Mouse (Mus musculus) layer of hippocampus, adult 18-20 months (tissue): ENCODE measurements around the gene Fam192a. TPM values are rescaled to one million over a fixed set of nuclear protein-coding genes. Genes with fewer than 3 reads are reported as not detected.

Source experiments
- DNase-seq, 2 experiments: peaks; one replicate each; pipeline ENCODE4 v3.0.0; 2022; ENCODE audit warnings: low spot score in 2 of 2
- long read RNA-seq: library from polyadenylated mRNA; stranded (forward); transcript quantifications from one replicate; pipeline ENCODE4 v2.0.0, GENCODE M21; 2021
- total RNA-seq, 2 experiments: library from RNA; stranded (reverse); gene quantifications; 2 replicates each; pipeline ENCODE4 v1.2.3; 2021

The Fam192a gene
- total RNA-seq = 10 to 100 TPM; 37.7 to 46.2 TPM
- long read RNA-seq, transcript Fam192a-201 (8 exons, 2,873 nt) = major isoform, 30 of 48 reads
- long read RNA-seq, partial matches to known transcripts = 10 of 48 reads
- long read RNA-seq, other reads (novel, unspliced or antisense) = 8 of 48 reads

- DNase-seq = peak; percentile 100
Measured at GRCm38 (mm10) chr8:94601607-94602385, at the start of gene Fam192a, which contains the start of gene Rspry1. Fam192a (minus strand) TSS chr8:94601997. Rspry1 (plus strand) TSS chr8:94601937.

- no peak for DNase-seq
Measured at GRCm38 (mm10) chr8:94649496-94649895, 47.7 kb upstream of the Fam192a start.

- DNase-seq = no peak
Measured at GRCm38 (mm10) chr8:94646165-94646564, 44.4 kb upstream of the Fam192a start.

- no peak for DNase-seq
Measured at GRCm38 (mm10) chr8:94645202-94645601, 43.4 kb upstream of the Fam192a start.

GRCm38 (mm10) chr8:94641938-94642337 lies 40.1 kb upstream of the Fam192a start:
- no peak for DNase-seq

- DNase-seq = no peak
Measured at GRCm38 (mm10) chr8:94641183-94641582, 39.4 kb upstream of the Fam192a start.

- no peak for DNase-seq
Measured at GRCm38 (mm10) chr8:94634211-94634610, 32.4 kb upstream of the Fam192a start.

GRCm38 (mm10) chr8:94633564-94634194 lies 31.9 kb upstream of the Fam192a start:
- DNase-seq = no peak

GRCm38 (mm10) chr8:94624885-94625284 lies 23.1 kb upstream of the Fam192a start:
- no peak for DNase-seq

- no peak for DNase-seq
Measured at GRCm38 (mm10) chr8:94607064-94607463, 5.3 kb upstream of the Fam192a start.

GRCm38 (mm10) chr8:94604030-94604429 lies 2.2 kb upstream of the Fam192a start:
- DNase-seq = no peak

- no peak for DNase-seq
Measured at GRCm38 (mm10) chr8:94602471-94603131, 804 bp upstream of the Fam192a start.

- peak in 1 of 2 experiments; percentile 39 for DNase-seq
Measured at GRCm38 (mm10) chr8:94601034-94601606, 677 bp downstream of the Fam192a start.

- no peak for DNase-seq
Measured at GRCm38 (mm10) chr8:94600478-94600877, 1.3 kb downstream of the Fam192a start.

- no peak for DNase-seq
Measured at GRCm38 (mm10) chr8:94594211-94594610, 7.6 kb downstream of the Fam192a start.

GRCm38 (mm10) chr8:94591691-94592090 lies 10.1 kb downstream of the Fam192a start:
- no peak for DNase-seq

GRCm38 (mm10) chr8:94584238-94584817 lies 17.5 kb downstream of the Fam192a start:
- peak; percentile 64 to 84 for DNase-seq

GRCm38 (mm10) chr8:94582569-94582968 lies 19.2 kb downstream of the Fam192a start:
- no peak for DNase-seq

GRCm38 (mm10) chr8:94581820-94582483 lies 19.8 kb downstream of the Fam192a start:
- DNase-seq = no peak

GRCm38 (mm10) chr8:94575148-94575547 lies 26.6 kb downstream of the Fam192a start:
- DNase-seq = no peak
